Mouse (Mus musculus) embryonic facial prominence, embryonic 11.5 days (tissue): ENCODE measurements at regions not wholly inside any gene's neighbourhood (a gene's known extent, or its start where the extent isn't known, plus 50 kb on each side); places are given as distances from the start of the nearest gene placed in this dataset.

Experiments
- ATAC-seq: fragments of 200-750 bp; cut with Nextera tagmentation; replicated peaks from 2 replicates; pipeline ENCODE4 v1.8.0; 2017; ENCODE audit warnings: low read depth; ENCODE audit not compliant: insufficient number of reproducible peaks, low FRiP score, low TSS enrichment
- DNase-seq: peaks from one replicate; pipeline ENCODE4 v3.0.0-alpha.2; 2015; ENCODE audit warnings: low spot score
- H3K27ac ChIP-seq: fragments of 300-500 bp; sonication (generic); replicated peaks from 2 replicates; pipeline ENCODE4 v1.5.1; 2014; ENCODE audit warnings: mild to moderate bottlenecking, low read depth, low read length, control low read depth
- H3K27me3 ChIP-seq: fragments of 300-500 bp; sonication (generic); 2 replicates; pipeline ENCODE4 v1.6.1; 2014; ENCODE audit warnings: mild to moderate bottlenecking, low read length, moderate library complexity, mixed read lengths; ENCODE audit not compliant: control insufficient read depth, insufficient read depth
- H3K36me3 ChIP-seq: fragments of 300-500 bp; sonication (generic); replicated peaks from 2 replicates; pipeline ENCODE4 v1.6.1; 2014; ENCODE audit warnings: low read depth, mild to moderate bottlenecking, low read length, moderate library complexity, mixed read lengths; ENCODE audit not compliant: control insufficient read depth, insufficient read depth
- H3K4me1 ChIP-seq: fragments of 300-500 bp; sonication (generic); 2 replicates; pipeline ENCODE4 v1.6.1; 2014; ENCODE audit warnings: low read length, mixed read lengths; ENCODE audit not compliant: control insufficient read depth, insufficient read depth
- H3K4me2 ChIP-seq: fragments of 300-500 bp; sonication (generic); 2 replicates; pipeline ENCODE4 v1.6.1; 2014; ENCODE audit warnings: low read depth, mild to moderate bottlenecking, control low read depth, low read length, moderate library complexity
- H3K4me3 ChIP-seq: fragments of 300-500 bp; sonication (generic); 2 replicates; pipeline ENCODE4 v1.5.1; 2014; ENCODE audit warnings: low read depth, low read length, control low read depth
- H3K9ac ChIP-seq: fragments of 300-500 bp; sonication (generic); replicated peaks from 2 replicates; pipeline ENCODE4 v1.6.1; 2014; ENCODE audit warnings: mild to moderate bottlenecking, control low read depth, low read length
- H3K9me3 ChIP-seq: fragments of 300-500 bp; sonication (generic); replicated peaks from 2 replicates; pipeline ENCODE4 v1.6.1; 2016; ENCODE audit warnings: mild to moderate bottlenecking, low read length, inconsistent platforms, mixed read lengths; ENCODE audit not compliant: control insufficient read depth
- WGBS: fragments of 180-500 bp; shearing (Covaris S2); extraction: QIAGEN DNeasy Blood & Tissue Kit; methylation state at CpG from one replicate; pipeline ENCODE4 v1.1.7; 2014; 5-methylcytosine and 5-hydroxymethylcytosine counted together

GRCm38 (mm10) chr10:110654070-110654469 lies 91.2 kb upstream of the E2f7 start:
- Histone ChIP-seq H3K4me1 (no peaks in the 10 kb centered on the region), H3K36me3 (no peaks in the 10 kb centered on the region), H3K27me3 (no peaks in the 10 kb centered on the region), H3K9me3 (no peaks in the 10 kb centered on the region), H3K4me3 (no peak overlapping the region), H3K4me2 (no peak overlapping the region), H3K27ac (no peak overlapping the region), H3K9ac (no peak overlapping the region)
- ATAC-seq (no peak), DNase-seq (no peak)
- WGBS: 82% methylated on average over 6 of the region's 6 CpGs

GRCm38 (mm10) chr10:110658153-110658695 lies 87.0 kb upstream of the E2f7 start:
- no peak overlapping the region for H3K9ac ChIP-seq
- H3K36me3 ChIP-seq: no peaks in the 10 kb centered on the region
- ATAC-seq: no peak
- 88% methylated on average over 4 of the region's 4 CpGs for WGBS
- no peak overlapping the region for H3K27ac ChIP-seq
- H3K27me3 ChIP-seq: no peaks in the 10 kb centered on the region
- no peaks in the 10 kb centered on the region for H3K9me3 ChIP-seq
- H3K4me2 ChIP-seq: no peak overlapping the region
- no peak overlapping the region for H3K4me3 ChIP-seq
- no peak for DNase-seq
- H3K4me1 ChIP-seq: no peaks in the 10 kb centered on the region

GRCm38 (mm10) chr10:110676503-110676902 lies 68.7 kb upstream of the E2f7 start:
- H3K4me2 ChIP-seq: no peak overlapping the region
- H3K27me3 ChIP-seq: no peaks in the 10 kb centered on the region
- no peak overlapping the region for H3K9ac ChIP-seq
- H3K36me3 ChIP-seq: no peaks in the 10 kb centered on the region
- WGBS: 60% methylated on average over 4 of the region's 4 CpGs
- 0 out of 2 replicates have a peak, but pooled peaks have one; percentile 48 for ATAC-seq
- H3K9me3 ChIP-seq: no peaks in the 10 kb centered on the region
- no peak overlapping the region for H3K27ac ChIP-seq
- DNase-seq: peak; percentile 87
- no peaks in the 10 kb centered on the region for H3K4me1 ChIP-seq
- no peak overlapping the region for H3K4me3 ChIP-seq
